Mouse (Mus musculus) bone marrow, adult 2 months (tissue): ENCODE measurements around the gene Itpkc.

Experiments used
- CTCF ChIP-seq: fragments of 200-500 bp; IDR thresholded peaks from 2 replicates; pipeline ENCODE4 v1.5.1; 2011; ENCODE audit warnings: low read length, control low read depth; ENCODE audit not compliant: control insufficient read depth, insufficient read depth
- POLR2A ChIP-seq: fragments of 200-500 bp; IDR thresholded peaks from 2 replicates; pipeline ENCODE4 v1.6.1; 2011; ENCODE audit warnings: low read depth, mild to moderate bottlenecking, control low read depth, low read length, borderline replicate concordance; ENCODE audit not compliant: control insufficient read depth

- TF ChIP-seq CTCF: no peak
- no peak for TF ChIP-seq POLR2A
Measured at GRCm38 (mm10) chr7:27197136-27197535, 31.3 kb downstream of the Itpkc start.
